Mouse (Mus musculus) liver, embryonic 16.5 days (tissue): ENCODE results near the gene Tjp3. TPM values are rescaled to one million over a fixed set of nuclear protein-coding genes. Genes with fewer than 3 reads are reported as not detected.

ENCODE experiments used
- ATAC-seq: fragments of 200-750 bp; cut with Nextera tagmentation; 2 replicates; pipeline ENCODE4 v1.8.0; 2017; ENCODE audit warnings: low read depth, mild to moderate bottlenecking, moderate number of reproducible peaks, moderate library complexity
- H3K27ac ChIP-seq: fragments of 300-500 bp; sonication (generic); 2 replicates; pipeline ENCODE4 v1.5.1; 2014; ENCODE audit warnings: mild to moderate bottlenecking, low read length
- H3K27me3 ChIP-seq: fragments of 300-500 bp; sonication (generic); 2 replicates; pipeline ENCODE4 v1.6.1; 2014; ENCODE audit warnings: low read depth, low read length, mixed read lengths; ENCODE audit not compliant: control insufficient read depth, insufficient read depth
- H3K36me3 ChIP-seq: fragments of 300-500 bp; sonication (generic); 2 replicates; pipeline ENCODE4 v1.6.1; 2014; ENCODE audit warnings: mild to moderate bottlenecking; ENCODE audit not compliant: control insufficient read depth, insufficient read depth
- H3K4me1 ChIP-seq: fragments of 300-500 bp; sonication (generic); 2 replicates; pipeline ENCODE4 v1.6.1; 2014; ENCODE audit warnings: low read depth, low read length, mixed read lengths; ENCODE audit not compliant: control insufficient read depth
- H3K4me2 ChIP-seq: fragments of 300-500 bp; sonication (generic); 2 replicates; pipeline ENCODE4 v1.6.1; 2014; ENCODE audit warnings: low read depth, low read length, mixed read lengths
- H3K4me3 ChIP-seq: fragments of 300-500 bp; sonication (generic); 2 replicates; pipeline ENCODE4 v1.5.1; 2014; ENCODE audit warnings: low read depth, mild to moderate bottlenecking, low read length
- H3K9ac ChIP-seq: fragments of 300-500 bp; sonication (generic); 2 replicates; pipeline ENCODE4 v1.6.1; 2014; ENCODE audit warnings: low read depth, low read length
- H3K9me3 ChIP-seq: fragments of 300-500 bp; sonication (generic); replicated peaks from 2 replicates; pipeline ENCODE4 v1.6.1; 2016; ENCODE audit warnings: low read length; ENCODE audit not compliant: control insufficient read depth
- WGBS: fragments of 180-500 bp; shearing (Covaris S2); extraction: QIAGEN DNeasy Blood & Tissue Kit; methylation state at CpG from one replicate; pipeline ENCODE4 v1.1.7; 2014; ENCODE audit not compliant: insufficient replicate concordance; 5-methylcytosine and 5-hydroxymethylcytosine counted together
- polyA plus RNA-seq: library from polyadenylated mRNA; unstranded; fragments of >200 nt; fragmentation: Nextera tagmentation; extraction: Ambion mirVana; gene quantifications from 2 replicates; pipeline ENCODE4 v1.2.1, GENCODE M21; 2015

Tjp3 gene
- polyA plus RNA-seq, 1 experiment from 2014 or later: 1.4 TPM

DNA sequence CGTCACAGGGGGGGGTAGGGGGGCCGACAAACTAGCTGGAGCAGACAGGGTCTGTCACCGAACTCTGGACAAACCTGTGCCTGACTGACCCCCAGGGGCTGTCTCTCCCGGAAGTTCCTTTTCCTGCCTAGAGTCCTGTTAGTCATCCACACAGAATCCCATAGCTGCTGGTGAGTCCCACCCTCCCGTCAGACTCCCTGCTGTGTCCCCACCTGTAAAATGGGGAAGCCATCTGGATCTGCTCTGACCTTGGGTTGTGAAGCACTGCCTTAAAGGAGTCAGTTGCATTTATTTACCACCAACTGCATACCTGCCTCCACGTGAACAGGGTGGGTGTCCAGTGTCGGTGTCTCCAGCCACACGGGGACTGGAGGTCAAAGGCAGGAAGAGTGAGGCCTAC, 3.1 kb upstream of the Tjp3 start:
- H3K27ac ChIP-seq: 0 out of 2 replicates have a peak overlapping the region, but pooled peaks have one; percentile 5
- peaks cover 83% of the 10 kb centered on the region for H3K4me1 ChIP-seq
- peak overlapping the region; percentile 97 for H3K4me2 ChIP-seq

DNA sequence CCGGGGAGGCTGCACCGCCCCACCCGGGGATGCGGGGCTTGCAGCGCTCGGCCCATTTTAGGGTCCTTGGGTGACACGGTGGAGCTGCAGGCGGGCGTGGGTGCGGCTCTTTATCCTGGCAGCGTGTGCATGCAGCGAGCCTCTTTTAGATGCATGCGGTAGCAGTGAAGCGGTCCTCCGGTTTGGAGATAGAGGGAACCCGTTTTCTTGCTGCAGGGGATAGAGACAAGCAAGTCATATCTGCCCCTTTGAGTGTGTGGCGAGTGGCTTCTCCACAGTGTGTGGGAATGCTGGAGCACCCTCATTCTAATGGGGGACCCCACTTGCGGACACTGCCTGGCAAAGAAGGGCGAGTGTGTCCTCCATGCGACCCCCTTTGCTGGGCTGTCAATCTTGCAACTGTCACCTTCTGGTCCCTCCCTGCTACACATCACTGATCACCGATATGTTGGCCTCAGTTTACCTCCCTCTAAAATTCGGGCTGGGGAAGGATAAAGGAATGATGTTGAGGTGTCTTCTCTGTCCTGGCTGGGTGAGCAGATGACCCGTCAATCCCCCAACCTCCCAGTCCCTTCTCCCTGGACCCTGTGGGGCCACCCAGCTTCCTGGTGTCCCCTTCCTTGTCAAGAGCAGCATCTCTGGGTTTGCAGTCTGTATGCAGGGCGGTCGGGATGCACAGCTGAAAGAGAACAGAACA, 2.1 kb upstream of the Tjp3 start:
- 1% methylated on average over 25 of the region's 25 CpGs for WGBS
- Histone ChIP-seq H3K27me3 (no peaks in the 10 kb centered on the region; the same call in 1 of the 2 replicates), H3K9me3 (no peaks in the 10 kb centered on the region), H3K36me3 (no peaks in the 10 kb centered on the region), H3K4me1 (peaks cover 79% of the 10 kb centered on the region), H3K4me3 (peak overlapping the region; percentile 71), H3K27ac (peak overlapping the region; percentile 89), H3K9ac (peak overlapping the region; percentile 86), H3K4me2 (peak overlapping the region; percentile 97)
- no peak for ATAC-seq

More for the DNA sequence above, 3.1 kb upstream of the Tjp3 start:
- Histone ChIP-seq H3K4me3 (peak overlapping the region; percentile 71), H3K9ac (peak overlapping the region; percentile 86), H3K27me3 (no peaks in the 10 kb centered on the region; the same call in 1 of the 2 replicates), H3K9me3 (no peaks in the 10 kb centered on the region), H3K36me3 (no peaks in the 10 kb centered on the region)
- no peak for ATAC-seq
- WGBS: 28% methylated on average over 8 of the region's 8 CpGs

DNA sequence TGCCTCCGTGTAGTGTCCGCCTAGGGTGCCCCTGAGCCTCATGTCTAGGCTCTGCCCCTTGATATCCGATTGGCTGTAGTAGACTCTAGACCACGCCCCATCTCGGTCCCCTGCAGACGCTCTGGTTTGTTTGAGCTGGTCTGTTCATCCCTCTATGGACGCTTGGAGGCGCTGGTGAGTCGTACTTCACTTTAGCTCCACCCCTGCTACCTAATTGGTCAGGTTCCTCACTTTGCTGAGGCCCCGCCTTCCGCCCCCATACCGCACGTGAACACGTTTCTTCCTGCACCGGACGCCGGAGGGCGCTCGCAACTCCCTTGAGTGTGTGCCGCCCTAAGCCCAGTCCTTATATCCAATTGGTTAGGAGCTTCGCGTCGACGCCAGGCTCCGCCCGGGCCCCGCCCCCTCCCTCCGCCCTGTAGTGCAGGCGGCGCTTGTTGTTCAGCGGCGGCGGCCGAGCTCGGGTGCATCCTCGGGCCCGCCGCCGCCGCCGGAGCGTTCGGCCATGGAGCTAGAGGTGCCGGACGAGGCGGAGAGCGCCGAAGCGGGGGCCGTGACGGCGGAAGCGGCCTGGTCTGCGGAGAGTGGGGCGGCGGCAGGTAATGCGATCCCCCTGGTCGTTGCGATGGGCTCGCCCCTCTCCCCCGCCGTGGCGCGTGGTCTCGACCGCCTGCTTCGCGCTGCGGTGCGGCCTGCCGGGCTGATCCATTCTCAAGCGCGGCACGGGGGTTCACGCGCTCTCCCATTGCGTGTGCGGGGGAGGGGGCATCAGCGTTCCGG, 1.4 kb upstream of the Tjp3 start, which contains the start of gene Pip5k1c:
Gene Pip5k1c, plus strand, starts transcription at position 410 of the 780 bp plus-strand sequence.
- H3K36me3 ChIP-seq: no peaks in the 10 kb centered on the region
- peak within 1 kb of the TSS; percentile 86 for H3K9ac ChIP-seq
- peak within 1 kb of the TSS; percentile 89 for H3K27ac ChIP-seq
- H3K27me3 ChIP-seq: no peaks in the 10 kb centered on the region; the same call in 1 of the 2 replicates
- no peaks in the 10 kb centered on the region for H3K9me3 ChIP-seq
- peak within 1 kb of the TSS; percentile 71 for H3K4me3 ChIP-seq
- peak within 1 kb of the TSS; percentile 97 for H3K4me2 ChIP-seq
- WGBS: under 1% methylated on average over 79 of the region's 80 CpGs
- peaks cover 72% of the 10 kb centered on the region for H3K4me1 ChIP-seq
- ATAC-seq: peak; percentile 94

DNA sequence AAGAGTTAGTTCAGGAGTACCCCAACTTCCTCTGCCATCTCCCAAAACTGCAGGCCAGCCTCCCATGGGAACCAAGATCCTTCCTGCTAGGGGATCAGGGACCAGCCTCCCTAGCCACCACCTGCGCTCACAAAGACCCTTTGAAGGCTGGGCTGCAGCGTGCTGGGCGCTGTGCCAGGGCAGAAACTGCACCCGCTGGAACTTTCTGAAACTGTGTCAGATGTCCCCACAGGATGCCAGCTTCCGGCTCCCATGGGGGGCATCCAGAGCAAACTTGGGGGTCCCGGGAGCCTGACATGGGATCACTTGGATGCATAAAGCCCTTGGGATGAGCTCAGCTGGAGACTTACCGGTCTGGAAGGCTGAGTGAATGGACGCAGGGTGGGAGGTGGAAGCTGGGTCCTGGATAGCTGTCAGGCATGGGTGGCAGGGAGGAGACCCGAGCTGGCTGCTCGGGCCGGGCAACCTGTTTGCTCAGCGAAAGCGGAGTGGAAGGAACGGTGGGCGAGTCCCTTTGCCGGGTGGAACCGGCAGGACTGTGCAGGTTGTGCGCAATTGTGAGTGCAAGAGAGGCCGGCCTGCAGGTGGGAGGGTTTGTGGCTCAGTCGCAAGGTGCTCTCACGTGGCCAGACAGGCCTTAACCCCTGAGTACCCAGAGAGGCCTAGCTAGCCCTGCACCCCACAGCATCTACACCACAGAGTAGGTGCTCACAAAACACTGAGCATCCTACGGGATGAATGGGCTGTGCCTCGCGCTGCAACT, 502 bp downstream of the Tjp3 start:
- H3K4me1 ChIP-seq: peaks cover 65% of the 10 kb centered on the region
- no peak overlapping the region for H3K4me3 ChIP-seq
- H3K27ac ChIP-seq: peak overlapping the region; percentile 63
- no peak for ATAC-seq
- H3K4me2 ChIP-seq: 0 out of 2 replicates have a peak overlapping the region, but pooled peaks have one; percentile 3
- H3K36me3 ChIP-seq: no peaks in the 10 kb centered on the region
- H3K9ac ChIP-seq: no peak overlapping the region
- H3K9me3 ChIP-seq: no peaks in the 10 kb centered on the region
- peaks cover 1% of the 10 kb centered on the region for H3K27me3 ChIP-seq
- WGBS: 54% methylated on average over 24 of the region's 24 CpGs

DNA sequence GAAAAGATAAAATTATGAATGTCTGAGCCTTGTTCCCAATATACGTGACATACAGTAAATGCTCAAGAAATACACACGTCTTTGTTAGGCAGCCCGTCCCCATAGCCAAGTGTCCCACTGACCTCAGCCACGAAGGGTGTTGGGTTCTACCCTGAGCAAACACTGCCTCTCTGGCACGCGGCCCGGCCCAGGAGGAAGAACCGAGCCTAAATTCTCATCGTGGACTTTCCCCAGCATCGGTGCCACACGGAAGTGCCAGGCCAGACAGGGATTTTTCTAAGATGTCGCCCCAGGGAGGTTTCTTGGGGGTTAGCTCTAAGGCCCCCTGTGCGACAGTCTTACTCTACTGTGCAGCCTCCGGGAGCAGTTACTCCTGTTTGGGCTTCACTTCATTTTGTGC, 1.6 kb downstream of the Tjp3 start:
- no peak overlapping the region for H3K4me3 ChIP-seq
- no peak for ATAC-seq
- H3K9ac ChIP-seq: no peak overlapping the region
- 57% methylated on average over 14 of the region's 14 CpGs for WGBS
- peaks cover 12% of the 10 kb centered on the region for H3K27me3 ChIP-seq
- peaks cover 65% of the 10 kb centered on the region for H3K4me1 ChIP-seq
- H3K27ac ChIP-seq: no peak overlapping the region
- no peaks in the 10 kb centered on the region for H3K36me3 ChIP-seq
- H3K4me2 ChIP-seq: no peak overlapping the region
- no peaks in the 10 kb centered on the region for H3K9me3 ChIP-seq

DNA sequence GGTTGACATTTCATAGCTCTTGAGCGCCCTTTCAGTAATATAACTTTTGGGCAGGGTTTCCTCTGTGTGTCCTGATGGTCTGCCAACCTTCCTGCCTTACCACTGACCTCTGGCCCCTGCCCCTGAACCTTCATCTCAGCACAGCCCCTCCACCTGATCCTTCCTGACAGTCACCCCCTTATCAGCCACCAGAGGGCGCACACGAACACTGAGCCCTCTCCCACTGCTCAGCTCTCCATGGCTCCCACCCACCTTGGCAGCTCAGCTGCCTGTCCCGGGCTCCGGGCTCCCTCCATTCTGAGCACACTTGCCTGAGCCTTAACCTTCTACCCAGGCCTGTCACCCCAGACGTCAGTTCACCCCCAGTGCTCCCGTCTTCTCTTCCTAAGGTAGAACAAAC, 2.1 kb downstream of the Tjp3 start:
- H3K9me3 ChIP-seq: no peaks in the 10 kb centered on the region
- 7% methylated on average over 7 of the region's 7 CpGs for WGBS
- H3K36me3 ChIP-seq: no peaks in the 10 kb centered on the region
- H3K27ac ChIP-seq: no peak overlapping the region
- H3K9ac ChIP-seq: no peak overlapping the region
- H3K27me3 ChIP-seq: peaks cover 17% of the 10 kb centered on the region
- no peak overlapping the region for H3K4me3 ChIP-seq
- peak overlapping the region; percentile 8; the same call in 1 of the 2 replicates for H3K4me2 ChIP-seq
- H3K4me1 ChIP-seq: peaks cover 60% of the 10 kb centered on the region
- ATAC-seq: no peak

DNA sequence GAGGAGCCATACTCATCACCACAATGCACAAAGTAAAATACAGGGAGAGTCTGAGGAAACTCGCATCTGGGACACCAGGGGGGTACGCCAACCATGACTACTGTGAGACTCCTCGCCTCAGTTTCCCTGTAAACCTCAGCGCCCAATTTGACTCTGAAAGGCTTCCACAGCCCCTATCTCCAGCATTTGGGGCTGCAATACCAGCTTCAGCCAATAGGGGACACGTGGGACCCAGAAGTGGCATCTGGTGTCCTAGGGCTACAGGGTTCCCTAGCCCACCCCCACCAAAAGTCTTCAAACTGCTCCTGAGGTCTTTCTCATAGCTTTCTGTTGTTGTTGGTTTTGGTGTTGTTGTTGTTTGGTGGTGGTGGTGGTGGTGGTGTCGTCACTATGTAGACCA, 2.8 kb downstream of the Tjp3 start:
- H3K9ac ChIP-seq: no peak overlapping the region
- no peak overlapping the region for H3K4me2 ChIP-seq
- no peaks in the 10 kb centered on the region for H3K9me3 ChIP-seq
- peaks cover 24% of the 10 kb centered on the region for H3K27me3 ChIP-seq
- no peak overlapping the region for H3K27ac ChIP-seq
- no peaks in the 10 kb centered on the region for H3K36me3 ChIP-seq
- H3K4me1 ChIP-seq: peaks cover 54% of the 10 kb centered on the region
- no peak for ATAC-seq
- no peak overlapping the region for H3K4me3 ChIP-seq
- WGBS: 27% methylated on average over 6 of the region's 6 CpGs

DNA sequence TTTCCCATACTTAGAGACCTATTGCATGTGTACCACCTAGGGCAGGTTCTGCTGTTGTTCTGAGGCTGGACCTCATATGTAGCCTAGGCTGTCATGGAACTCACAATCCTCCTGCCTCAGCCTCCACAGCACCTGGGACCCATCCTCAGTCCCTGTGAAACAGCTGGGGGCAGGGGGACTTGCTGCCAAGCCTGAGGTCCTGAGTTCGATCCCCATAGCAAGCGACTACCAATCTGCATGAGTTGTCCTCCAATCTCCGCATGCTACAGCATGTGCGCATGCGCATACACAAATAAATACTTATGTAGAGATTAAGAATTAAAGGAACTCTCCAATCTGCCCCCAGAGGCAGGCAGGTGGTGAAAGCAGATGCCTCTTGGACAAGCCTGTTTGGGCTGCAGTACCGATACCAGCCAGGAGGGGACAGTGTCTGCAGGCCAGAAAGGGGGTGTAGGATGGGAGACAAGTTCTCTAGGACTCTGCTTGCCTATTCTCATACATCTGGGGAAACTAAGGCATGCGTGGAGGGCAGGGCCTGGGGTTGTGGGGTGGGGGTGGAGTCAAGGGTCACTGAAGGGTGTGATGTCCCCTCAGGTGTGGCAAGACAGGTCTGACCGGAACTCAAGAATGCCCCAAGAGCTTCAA, 3.7 kb downstream of the Tjp3 start:
- 57% methylated on average over 8 of the region's 8 CpGs for WGBS
- peaks cover 51% of the 10 kb centered on the region for H3K4me1 ChIP-seq
- H3K27me3 ChIP-seq: peaks cover 28% of the 10 kb centered on the region

More for the DNA sequence above, 3.7 kb downstream of the Tjp3 start:
- no peaks in the 10 kb centered on the region for H3K36me3 ChIP-seq
- H3K27ac ChIP-seq: no peak overlapping the region
- no peak overlapping the region for H3K4me3 ChIP-seq
- no peak for ATAC-seq
- H3K9me3 ChIP-seq: no peaks in the 10 kb centered on the region
- no peak overlapping the region for H3K4me2 ChIP-seq
- no peak overlapping the region for H3K9ac ChIP-seq
